Mouse (Mus musculus): Measurements from ENCODE around the gene Ranbp10. TPM values are rescaled to one million over a fixed set of nuclear protein-coding genes. Genes with fewer than 3 reads are reported as not detected.
"Not testable (repeated sequence)": the region's sequence is repeated elsewhere in the genome, so short reads cannot be mapped to it uniquely, and the experiment has no call there.

Ranbp10 gene
- polyA plus RNA-seq, 1 experiment from 2014 or later = 9.6 TPM

DNA sequence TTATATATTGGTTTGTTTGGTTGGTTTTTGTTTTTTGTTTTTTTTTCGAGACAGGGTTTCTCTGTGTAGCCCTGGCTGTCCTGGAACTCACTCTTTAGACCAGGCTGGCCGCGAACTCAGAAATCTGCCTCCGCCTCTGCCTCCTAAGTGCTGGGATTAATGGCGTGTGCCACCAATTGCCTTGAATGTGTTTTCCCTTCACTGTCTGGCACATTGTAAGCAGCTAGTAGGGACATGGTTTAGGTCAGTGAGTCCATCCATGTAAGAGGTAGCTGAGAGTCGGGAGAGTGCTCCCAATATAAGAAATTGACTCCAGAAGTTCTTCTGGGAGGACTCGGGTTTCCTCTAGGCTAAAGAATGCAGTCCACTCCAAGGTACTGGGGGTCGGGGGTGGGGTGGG, 27.2 kb upstream of the Ranbp10 start:
- H3K27ac ChIP-seq (replicated peaks) = peak overlapping the region; percentile 94
- no peak for DNase-seq (ENCODE audit: low spot score)
- H3K36me3 ChIP-seq = peaks cover 25% of the 10 kb centered on the region
- H3K9me3 ChIP-seq (replicated peaks) = no peaks in the 10 kb centered on the region
- peak overlapping the region; percentile 88 for H3K4me3 ChIP-seq
- peaks cover 58% of the 10 kb centered on the region for H3K4me1 ChIP-seq
- 28% methylated on average over 8 of the region's 8 CpGs for WGBS
- H3K27me3 ChIP-seq (ENCODE audit: low read depth, poor library complexity, severe bottlenecking) = no peaks in the 10 kb centered on the region

DNA sequence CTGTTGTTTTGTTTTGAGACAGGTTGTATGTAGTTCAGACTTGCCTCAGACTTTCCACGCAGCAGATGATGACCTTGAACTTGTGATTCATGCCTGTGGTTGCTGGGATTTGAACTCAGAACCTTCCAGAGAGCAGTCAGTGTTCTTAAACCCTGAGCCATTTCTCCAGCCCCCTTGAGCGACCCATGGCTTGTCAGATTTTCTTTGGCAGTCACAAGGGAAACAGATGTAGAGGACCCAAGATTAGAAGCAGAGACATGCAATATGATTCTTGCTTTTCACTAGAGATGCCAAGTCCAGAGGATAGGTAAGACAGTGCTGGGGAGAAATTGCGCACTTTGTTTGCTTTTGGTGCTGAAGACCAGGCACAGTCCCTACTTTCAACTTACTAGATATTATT, 26.0 kb upstream of the Ranbp10 start, which contains the start of gene Cenpt:
Cenpt (minus strand) TSS at position 101 of the 400 bp plus-strand sequence.
- H3K9me3 ChIP-seq (replicated peaks) = no peaks in the 10 kb centered on the region
- peaks cover 49% of the 10 kb centered on the region for H3K4me1 ChIP-seq
- peak within 1 kb of the TSS; percentile 83; the same call in 1 of the 2 replicates for H3K4me3 ChIP-seq
- no peak for DNase-seq (ENCODE audit: low spot score)
- peaks cover 28% of the 10 kb centered on the region for H3K36me3 ChIP-seq
- H3K27ac ChIP-seq (replicated peaks) = no peak within 1 kb of the TSS
- H3K27me3 ChIP-seq (ENCODE audit: low read depth, poor library complexity, severe bottlenecking) = no peaks in the 10 kb centered on the region
- 94% methylated on average over 3 of the region's 3 CpGs for WGBS

GRCm38 (mm10) chr8:105852146-105852729, 25.1 kb upstream of the Ranbp10 start:
- WGBS = 81% methylated on average over 12 of the region's 12 CpGs
- Histone ChIP-seq H3K4me3 (peak overlapping the region; percentile 83), H3K9me3 (replicated peaks) (no peaks in the 10 kb centered on the region), H3K36me3 (peaks cover 28% of the 10 kb centered on the region), H3K27me3 (ENCODE audit: low read depth, poor library complexity, severe bottlenecking) (no peaks in the 10 kb centered on the region), H3K27ac (replicated peaks) (no peak overlapping the region), H3K4me1 (peaks cover 39% of the 10 kb centered on the region)
- DNase-seq (ENCODE audit: low spot score) = no peak

DNA sequence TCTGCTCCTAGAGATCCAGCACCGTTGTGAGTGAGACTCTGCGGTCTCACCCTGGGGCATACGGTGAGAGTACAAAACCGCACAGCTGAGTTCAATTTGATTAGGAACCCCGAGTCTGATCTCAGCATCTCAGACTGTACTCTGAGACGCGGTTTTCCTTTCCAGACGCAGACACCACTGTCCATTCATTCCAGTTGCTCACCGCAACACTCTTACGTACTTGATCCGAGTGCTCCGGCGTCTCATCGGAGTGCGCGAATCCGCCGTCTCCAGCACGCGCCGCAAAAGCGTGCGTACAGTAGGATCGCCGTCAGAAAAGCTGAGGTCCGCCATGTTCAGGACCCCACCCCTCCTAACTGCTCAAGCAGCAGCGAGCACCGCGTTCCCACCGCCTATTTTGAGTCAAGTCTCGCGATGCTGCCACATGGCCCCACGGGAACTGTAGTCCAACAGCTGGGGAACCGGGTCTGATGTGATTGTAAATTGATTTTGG, 24.5 kb upstream of the Ranbp10 start:
- Histone ChIP-seq H3K4me1 (peaks cover 34% of the 10 kb centered on the region), H3K36me3 (peaks cover 30% of the 10 kb centered on the region), H3K27ac (replicated peaks) (peak overlapping the region; percentile 87), H3K27me3 (ENCODE audit: low read depth, poor library complexity, severe bottlenecking) (no peaks in the 10 kb centered on the region), H3K4me3 (peak overlapping the region; percentile 83), H3K9me3 (replicated peaks) (no peaks in the 10 kb centered on the region)
- WGBS = under 1% methylated on average over 34 of the region's 34 CpGs
- peak; percentile 92 for DNase-seq (ENCODE audit: low spot score)

DNA sequence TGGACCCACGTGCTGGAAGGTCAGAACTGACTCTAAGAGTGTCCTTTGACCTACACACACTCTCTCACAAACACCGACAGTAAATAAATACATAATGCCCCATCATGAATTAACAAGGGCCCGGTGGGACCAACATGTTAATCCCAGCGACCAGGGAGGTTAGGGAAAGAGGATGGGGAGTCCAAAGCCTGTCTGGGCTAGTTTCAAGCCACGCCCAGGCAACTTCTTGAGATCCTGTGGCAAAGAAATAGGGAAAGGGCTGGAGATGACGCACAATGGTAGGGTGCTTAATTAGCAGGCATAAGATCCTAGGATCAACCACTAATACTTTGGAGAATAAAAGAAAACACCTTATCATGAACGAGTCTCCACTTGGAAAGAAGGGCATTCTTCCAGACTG, 23.5 kb upstream of the Ranbp10 start:
- Histone ChIP-seq H3K36me3 (peaks cover 41% of the 10 kb centered on the region), H3K4me1 (peaks cover 23% of the 10 kb centered on the region), H3K9me3 (replicated peaks) (no peaks in the 10 kb centered on the region), H3K4me3 (peak overlapping the region; percentile 83), H3K27ac (replicated peaks) (no peak overlapping the region), H3K27me3 (ENCODE audit: low read depth, poor library complexity, severe bottlenecking) (no peaks in the 10 kb centered on the region)
- DNase-seq (ENCODE audit: low spot score) = no peak
- WGBS = 84% methylated on average over 7 of the region's 7 CpGs

DNA sequence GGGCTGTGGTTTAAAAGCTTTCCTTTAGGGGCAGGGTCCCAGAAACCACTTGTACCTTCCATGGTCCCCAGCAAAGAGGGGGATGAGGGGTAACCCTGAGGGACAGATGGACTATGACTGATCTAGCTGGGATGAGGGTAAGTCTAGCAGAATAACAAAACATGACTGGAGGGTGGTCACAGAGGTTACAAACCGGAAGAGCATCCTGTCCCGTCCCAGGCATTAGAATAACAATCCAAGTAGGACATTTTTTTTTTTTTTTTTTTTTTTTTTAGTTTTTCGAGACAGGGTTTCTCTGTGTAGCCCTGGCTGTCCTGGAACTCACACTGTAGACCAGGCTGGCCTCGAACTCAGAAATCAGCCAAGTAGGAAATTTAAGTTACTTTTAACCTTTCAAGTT, 22.9 kb upstream of the Ranbp10 start:
- H3K9me3 ChIP-seq (replicated peaks) = no peaks in the 10 kb centered on the region
- H3K27ac ChIP-seq (replicated peaks) = no peak overlapping the region
- H3K27me3 ChIP-seq (ENCODE audit: low read depth, poor library complexity, severe bottlenecking) = no peaks in the 10 kb centered on the region
- peaks cover 17% of the 10 kb centered on the region for H3K4me1 ChIP-seq
- peaks cover 47% of the 10 kb centered on the region for H3K36me3 ChIP-seq
- H3K4me3 ChIP-seq = no peak overlapping the region
- DNase-seq (ENCODE audit: low spot score) = no peak
- WGBS = 89% methylated on average over 4 of the region's 4 CpGs

DNA sequence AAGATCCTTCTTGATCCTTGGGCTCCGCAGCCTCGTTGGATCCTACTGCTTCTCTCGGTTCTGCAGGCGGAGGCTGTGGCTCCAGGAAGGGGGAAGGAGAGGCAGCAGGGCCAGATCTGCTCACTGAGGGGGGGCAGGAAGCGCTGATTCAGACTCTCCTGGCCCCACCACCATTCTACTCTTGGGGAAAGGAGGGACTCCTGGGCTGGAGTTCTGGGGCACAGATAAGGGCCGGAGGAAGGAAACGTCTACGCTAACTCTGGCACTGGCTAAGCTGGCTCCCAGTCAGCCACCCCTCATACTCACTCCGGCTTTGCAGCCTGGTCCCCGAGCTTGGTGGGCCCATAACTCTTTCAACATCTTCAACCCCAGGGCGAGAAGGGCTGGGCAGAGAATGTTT, 19.5 kb upstream of the Ranbp10 start:
- Histone ChIP-seq H3K9me3 (replicated peaks) (no peaks in the 10 kb centered on the region), H3K27me3 (ENCODE audit: low read depth, poor library complexity, severe bottlenecking) (no peaks in the 10 kb centered on the region), H3K27ac (replicated peaks) (no peak overlapping the region), H3K4me3 (no peak overlapping the region), H3K36me3 (peaks cover 80% of the 10 kb centered on the region), H3K4me1 (peaks cover 13% of the 10 kb centered on the region)
- DNase-seq (ENCODE audit: low spot score) = no peak
- WGBS = 90% methylated on average over 11 of the region's 11 CpGs

DNA sequence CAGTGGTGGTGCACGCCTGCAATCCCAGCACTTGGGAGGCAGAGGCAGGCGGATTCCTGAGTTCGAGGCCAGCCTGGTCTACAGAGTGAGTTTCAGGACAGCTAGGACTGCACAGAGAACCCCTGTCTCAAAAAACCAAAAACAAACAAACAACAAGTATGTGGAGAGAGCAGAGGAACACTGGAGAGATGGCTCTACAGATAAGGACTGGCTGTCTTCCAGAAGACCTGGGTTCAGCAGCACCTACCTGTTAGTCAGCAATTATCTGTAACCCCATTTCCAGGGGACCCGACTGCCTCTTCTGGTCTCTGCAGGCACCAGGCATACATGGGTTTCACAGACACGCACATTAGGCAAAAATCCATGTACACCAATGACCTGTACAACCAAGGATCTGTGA, 12.1 kb upstream of the Ranbp10 start:
- no peak for DNase-seq (ENCODE audit: low spot score)
- no peak overlapping the region for H3K27ac ChIP-seq (replicated peaks)
- 90% methylated on average over 5 of the region's 5 CpGs for WGBS
- H3K36me3 ChIP-seq = peaks cover 33% of the 10 kb centered on the region
- H3K4me1 ChIP-seq = peaks cover 10% of the 10 kb centered on the region; the same call in 1 of the 2 replicates
- no peak overlapping the region for H3K4me3 ChIP-seq
- H3K27me3 ChIP-seq (ENCODE audit: low read depth, poor library complexity, severe bottlenecking) = no peaks in the 10 kb centered on the region
- no peaks in the 10 kb centered on the region for H3K9me3 ChIP-seq (replicated peaks)

- 83% methylated on average over 6 of the region's 6 CpGs for WGBS
- H3K4me3 ChIP-seq = no peak overlapping the region
- DNase-seq (ENCODE audit: low spot score) = no peak
- H3K4me1 ChIP-seq = peaks cover 10% of the 10 kb centered on the region; the same call in 1 of the 2 replicates
- no peaks in the 10 kb centered on the region for H3K9me3 ChIP-seq (replicated peaks)
- H3K27me3 ChIP-seq (ENCODE audit: low read depth, poor library complexity, severe bottlenecking) = no peaks in the 10 kb centered on the region
- peaks cover 12% of the 10 kb centered on the region for H3K36me3 ChIP-seq
- no peak overlapping the region for H3K27ac ChIP-seq (replicated peaks)
These were observed 9.8 kb upstream of the Ranbp10 start for GRCm38 (mm10) chr8:105836991-105837390.

DNA sequence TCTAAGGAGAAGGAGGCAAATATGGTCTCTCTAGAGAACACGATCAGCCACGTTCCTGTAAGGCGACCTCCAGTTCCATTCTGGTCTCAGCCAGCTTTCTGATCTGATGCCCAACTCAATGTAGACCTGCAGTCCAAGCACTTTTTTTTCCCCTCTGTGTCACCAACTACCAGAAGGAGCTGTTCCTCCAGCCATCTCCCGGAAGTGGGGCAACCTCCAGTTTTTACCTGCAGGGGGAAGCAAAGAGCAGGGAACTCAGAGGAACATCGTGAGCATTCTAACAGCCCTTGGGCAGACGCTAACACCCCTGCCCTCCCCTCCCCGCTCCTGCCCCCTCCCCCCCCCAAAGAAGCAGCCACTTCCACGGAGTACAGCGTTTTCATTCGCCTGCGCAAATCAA, 8.2 kb upstream of the Ranbp10 start:
- 32% methylated on average over 11 of the region's 11 CpGs for WGBS
- H3K4me1 ChIP-seq = peaks cover 10% of the 10 kb centered on the region; the same call in 1 of the 2 replicates
- H3K9me3 ChIP-seq (replicated peaks) = no peaks in the 10 kb centered on the region
- H3K27me3 ChIP-seq (ENCODE audit: low read depth, poor library complexity, severe bottlenecking) = no peaks in the 10 kb centered on the region
- H3K27ac ChIP-seq (replicated peaks) = no peak overlapping the region
- H3K36me3 ChIP-seq = no peaks in the 10 kb centered on the region
- H3K4me3 ChIP-seq = no peak overlapping the region
- peak; percentile 39 for DNase-seq (ENCODE audit: low spot score)

GRCm38 (mm10) chr8:105833740-105834139, 6.6 kb upstream of the Ranbp10 start:
- not testable (repeated sequence) for DNase-seq (ENCODE audit: low spot score); H3K36me3 ChIP-seq; H3K9me3 ChIP-seq (replicated peaks); H3K27ac ChIP-seq (replicated peaks); H3K27me3 ChIP-seq (ENCODE audit: low read depth, poor library complexity, severe bottlenecking); H3K4me3 ChIP-seq; H3K4me1 ChIP-seq
- WGBS = 83% methylated on average over 2 of the region's 2 CpGs

- WGBS = 18% methylated on average over 4 of the region's 4 CpGs
- Histone ChIP-seq H3K4me3 (peak overlapping the region; percentile 97), H3K9me3 (replicated peaks) (no peaks in the 10 kb centered on the region), H3K4me1 (peaks cover 20% of the 10 kb centered on the region), H3K36me3 (peaks cover 46% of the 10 kb centered on the region), H3K27ac (replicated peaks) (peak overlapping the region; percentile 94), H3K27me3 (ENCODE audit: low read depth, poor library complexity, severe bottlenecking) (no peaks in the 10 kb centered on the region)
- DNase-seq (ENCODE audit: low spot score) = no peak
These were observed 771 bp downstream of the Ranbp10 start for GRCm38 (mm10) chr8:105826379-105826778.

DNA sequence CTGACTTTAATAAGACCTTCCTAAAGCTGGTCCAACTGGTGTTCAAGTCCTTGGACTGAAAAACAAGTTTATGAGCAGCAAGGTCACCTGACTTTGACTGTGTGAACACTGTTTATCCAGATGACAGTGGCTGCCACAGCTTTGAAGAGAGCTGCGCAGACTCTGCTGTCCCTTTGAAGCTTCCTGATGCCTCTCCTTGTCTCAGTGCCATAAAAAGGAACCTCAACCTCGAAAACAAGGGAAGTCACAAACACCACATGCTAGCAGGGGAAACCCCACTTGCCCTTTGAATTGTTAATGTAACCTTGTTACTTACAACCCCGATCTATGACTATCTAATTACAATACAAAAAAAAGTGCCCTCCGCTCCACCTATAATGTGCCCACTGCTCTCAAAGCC, 1.6 kb downstream of the Ranbp10 start:
- peaks cover 20% of the 10 kb centered on the region for H3K4me1 ChIP-seq
- H3K27ac ChIP-seq (replicated peaks) = no peak overlapping the region
- H3K4me3 ChIP-seq = peak overlapping the region; percentile 97
- DNase-seq (ENCODE audit: low spot score) = no peak
- H3K27me3 ChIP-seq (ENCODE audit: low read depth, poor library complexity, severe bottlenecking) = no peaks in the 10 kb centered on the region
- 91% methylated on average over 4 of the region's 4 CpGs for WGBS
- H3K36me3 ChIP-seq = peaks cover 55% of the 10 kb centered on the region
- H3K9me3 ChIP-seq (replicated peaks) = no peaks in the 10 kb centered on the region

Data from midbrain, embryonic 10.5 days (tissue).